Mouse (Mus musculus) stomach, embryonic 16.5 days (tissue): Measurements from ENCODE around the gene A730061H03Rik. TPM values are rescaled to one million over a fixed set of nuclear protein-coding genes. Genes with fewer than 3 reads are reported as not detected.

Experiments used
- ATAC-seq: fragments of 200-750 bp; cut with Nextera tagmentation; 2 replicates; pipeline ENCODE4 v1.8.0; 2017; ENCODE audit warnings: moderate number of reproducible peaks, moderate TSS enrichment; ENCODE audit not compliant: insufficient read depth, low FRiP score
- H3K27ac ChIP-seq: fragments of 300-500 bp; sonication (generic); 2 replicates; pipeline ENCODE4 v1.5.1; 2014; ENCODE audit warnings: low read length
- H3K27me3 ChIP-seq: fragments of 300-500 bp; sonication (generic); 2 replicates; pipeline ENCODE4 v1.6.1; 2014; ENCODE audit warnings: low read length, control low read depth, mixed read lengths; ENCODE audit not compliant: control insufficient read depth, insufficient read depth
- H3K36me3 ChIP-seq: fragments of 300-500 bp; sonication (generic); 2 replicates; pipeline ENCODE4 v1.6.1; 2014; ENCODE audit warnings: low read length; ENCODE audit not compliant: control insufficient read depth, insufficient read depth
- H3K4me1 ChIP-seq: fragments of 300-500 bp; sonication (generic); 2 replicates; pipeline ENCODE4 v1.6.1; 2014; ENCODE audit warnings: low read length, control low read depth, mixed read lengths; ENCODE audit not compliant: control insufficient read depth, insufficient read depth
- H3K4me2 ChIP-seq: fragments of 300-500 bp; sonication (generic); 2 replicates; pipeline ENCODE4 v1.6.1; 2014; ENCODE audit warnings: low read depth, low read length, mixed read lengths
- H3K4me3 ChIP-seq: fragments of 300-500 bp; sonication (generic); replicated peaks from 2 replicates; pipeline ENCODE4 v1.5.1; 2014; ENCODE audit warnings: mild to moderate bottlenecking, low read length
- H3K9ac ChIP-seq: fragments of 300-500 bp; sonication (generic); 2 replicates; pipeline ENCODE4 v1.6.1; 2014; ENCODE audit warnings: low read length
- H3K9me3 ChIP-seq: fragments of 300-500 bp; sonication (generic); replicated peaks from 2 replicates; pipeline ENCODE4 v1.6.1; 2016; ENCODE audit warnings: low read length, control low read depth; ENCODE audit not compliant: control insufficient read depth
- WGBS: fragments of 180-500 bp; shearing (Covaris S2); extraction: QIAGEN DNeasy Blood & Tissue Kit; methylation state at CpG from one replicate; pipeline ENCODE4 v1.1.7; 2014; 5-methylcytosine and 5-hydroxymethylcytosine counted together
- polyA plus RNA-seq: library from polyadenylated mRNA; unstranded; fragments of >200 nt; fragmentation: Nextera tagmentation; extraction: Ambion mirVana; gene quantifications from 2 replicates; pipeline ENCODE4 v1.2.1, GENCODE M21; 2015

A730061H03Rik gene
- polyA plus RNA-seq, 1 experiment from 2014 or later, result 1.2 TPM

- no peaks in the 10 kb centered on the region for H3K27me3 ChIP-seq
- H3K36me3 ChIP-seq, result peaks cover 11% of the 10 kb centered on the region
- ATAC-seq, result peak; percentile 89
- H3K4me1 ChIP-seq, result peaks cover 12% of the 10 kb centered on the region
- H3K4me3 ChIP-seq, result peak within 1 kb of the TSS; percentile 63
- peak within 1 kb of the TSS; percentile 80 for H3K4me2 ChIP-seq
- peak within 1 kb of the TSS; percentile 67 for H3K27ac ChIP-seq
- 3% methylated on average over 43 of the region's 43 CpGs for WGBS
- no peaks in the 10 kb centered on the region for H3K9me3 ChIP-seq
- peak within 1 kb of the TSS; percentile 75 for H3K9ac ChIP-seq
Observed at GRCm38 (mm10) chr14:55584702-55585565, 24.7 kb upstream of the A730061H03Rik start, which contains the start of gene Emc9. Emc9 (minus strand) TSS chr14:55585302.

GRCm38 (mm10) chr14:55584303-55584701 is 24.1 kb upstream of the A730061H03Rik start:
- peak overlapping the region; percentile 80 for H3K4me2 ChIP-seq
- peaks cover 11% of the 10 kb centered on the region for H3K36me3 ChIP-seq
- no peaks in the 10 kb centered on the region for H3K27me3 ChIP-seq
- H3K27ac ChIP-seq, result no peak overlapping the region
- no peaks in the 10 kb centered on the region for H3K9me3 ChIP-seq
- peak overlapping the region; percentile 75 for H3K9ac ChIP-seq
- 37% methylated on average over 5 of the region's 5 CpGs for WGBS
- ATAC-seq, result no peak
- H3K4me1 ChIP-seq, result peaks cover 8% of the 10 kb centered on the region; the same call in 1 of the 2 replicates
- H3K4me3 ChIP-seq, result peak overlapping the region; percentile 63

GRCm38 (mm10) chr14:55581981-55582681 is 21.9 kb upstream of the A730061H03Rik start:
- no peaks in the 10 kb centered on the region for H3K9me3 ChIP-seq
- 68% methylated on average over 9 of the region's 9 CpGs for WGBS
- H3K4me1 ChIP-seq, result peaks cover 20% of the 10 kb centered on the region
- H3K4me3 ChIP-seq, result no peak overlapping the region
- H3K36me3 ChIP-seq, result peaks cover 7% of the 10 kb centered on the region
- H3K27me3 ChIP-seq, result no peaks in the 10 kb centered on the region
- H3K9ac ChIP-seq, result no peak overlapping the region
- no peak overlapping the region for H3K4me2 ChIP-seq
- no peak for ATAC-seq
- no peak overlapping the region for H3K27ac ChIP-seq

GRCm38 (mm10) chr14:55580731-55581130 is 20.5 kb upstream of the A730061H03Rik start:
- Histone ChIP-seq H3K9ac (no peak overlapping the region), H3K4me1 (peaks cover 19% of the 10 kb centered on the region), H3K27me3 (no peaks in the 10 kb centered on the region), H3K27ac (no peak overlapping the region), H3K4me3 (no peak overlapping the region), H3K4me2 (no peak overlapping the region), H3K9me3 (no peaks in the 10 kb centered on the region), H3K36me3 (peaks cover 7% of the 10 kb centered on the region)
- no peak for ATAC-seq
- WGBS, result 91% methylated on average over 16 of the region's 16 CpGs

- Histone ChIP-seq H3K27ac (no peak overlapping the region), H3K9ac (no peak overlapping the region)
Observed at GRCm38 (mm10) chr14:55579511-55580496, 19.6 kb upstream of the A730061H03Rik start.

GRCm38 (mm10) chr14:55578668-55579269 is 18.6 kb upstream of the A730061H03Rik start:
- Histone ChIP-seq H3K4me1 (peaks cover 13% of the 10 kb centered on the region), H3K4me2 (peak overlapping the region; percentile 93), H3K4me3 (peak overlapping the region; percentile 98), H3K9me3 (no peaks in the 10 kb centered on the region), H3K27ac (peak overlapping the region; percentile 93), H3K27me3 (no peaks in the 10 kb centered on the region), H3K9ac (peak overlapping the region; percentile 96), H3K36me3 (peaks cover 7% of the 10 kb centered on the region)
- peak; percentile 38 for ATAC-seq
- WGBS, result 24% methylated on average over 6 of the region's 6 CpGs

More at GRCm38 (mm10) chr14:55579511-55580496, 19.6 kb upstream of the A730061H03Rik start:
- Histone ChIP-seq H3K4me2 (no peak overlapping the region), H3K4me3 (no peak overlapping the region), H3K9me3 (no peaks in the 10 kb centered on the region), H3K4me1 (peaks cover 13% of the 10 kb centered on the region), H3K36me3 (peaks cover 7% of the 10 kb centered on the region), H3K27me3 (no peaks in the 10 kb centered on the region)
- no peak for ATAC-seq
- 87% methylated on average over 23 of the region's 23 CpGs for WGBS

GRCm38 (mm10) chr14:55577871-55578667 is 17.9 kb upstream of the A730061H03Rik start, which contains the start of gene Psme1:
Psme1 (plus strand) TSS chr14:55578123.
- H3K9ac ChIP-seq, result peak within 1 kb of the TSS; percentile 96
- ATAC-seq, result peak; percentile 91
- peak within 1 kb of the TSS; percentile 98 for H3K4me3 ChIP-seq
- no peaks in the 10 kb centered on the region for H3K27me3 ChIP-seq
- WGBS, result under 1% methylated on average over 32 of the region's 32 CpGs
- peaks cover 13% of the 10 kb centered on the region for H3K4me1 ChIP-seq
- no peaks in the 10 kb centered on the region for H3K9me3 ChIP-seq
- peak within 1 kb of the TSS; percentile 93 for H3K4me2 ChIP-seq
- peak within 1 kb of the TSS; percentile 93 for H3K27ac ChIP-seq
- H3K36me3 ChIP-seq, result peaks cover 7% of the 10 kb centered on the region
